Mouse (Mus musculus): Measurements from ENCODE around the gene Gm21903. TPM values are rescaled to one million over a fixed set of nuclear protein-coding genes. Genes with fewer than 3 reads are reported as not detected.

Gene Gm21903
- polyA plus RNA-seq, 1 experiment from 2014 or later, result not detected

Other genes with a start within 250 kb of the Gm21903 start
- gene Esp24, start 6.6 kb downstream of the Gm21903 start, polyA plus RNA-seq (2014; fragmentation: Nextera tagmentation; extraction: Ambion mirVana), result not detected in 2 replicates
- not detected in 2 replicates for gene Esp23, start 33.7 kb upstream of the Gm21903 start, polyA plus RNA-seq (2014; fragmentation: Nextera tagmentation; extraction: Ambion mirVana)
- not detected in 2 replicates for gene Esp22, start 52.0 kb upstream of the Gm21903 start, polyA plus RNA-seq (2014; fragmentation: Nextera tagmentation; extraction: Ambion mirVana)